8 mouse cellular contexts compared by ENCODE assay signal in genomic region chr2:153224946-153225594, GRCm38 (mm10). TPM values are rescaled to one million over a fixed set of nuclear protein-coding genes. Genes with fewer than 3 reads are reported as not detected.
DNase-seq lines count a peak whose midpoint lies in the region; TF ChIP-seq lines count a peak whose summit lies in the region.

Gene Tspyl3, minus strand, starts transcription at chr2:153225441.

- peak; percentile 47 for TF ChIP-seq POLR2A in CH12.LX (IDR thresholded peaks at IDR 0.05; ENCODE audit: low read depth, low read length)
- TF ChIP-seq POLR2A in bone marrow macrophage, adult 2 months (IDR thresholded peaks at IDR 0.05; ENCODE audit: borderline replicate concordance, low read depth, low read length): no peak

- DNase-seq in CH12.LX (ENCODE audit: extremely low read depth): no peak
- peak; percentile 13 for DNase-seq in heart, postnatal 25 days (ENCODE audit: low spot score)
- DNase-seq in left cerebral cortex, adult 11 months (ENCODE audit: low spot score): peak; percentile 50
- peak; percentile 45 for DNase-seq in lung, postnatal 14 days
- DNase-seq in right cerebral cortex, adult 18-20 months: peak; percentile 52
- DNase-seq in urinary bladder, adult 2 months (ENCODE audit: low spot score): no peak

- TF ChIP-seq RAD21 in CH12.LX (IDR thresholded peaks at IDR 0.05; ENCODE audit: low read depth, low read length): no peak

- no peaks in the 10 kb centered on the region for H3K79me2 ChIP-seq in CH12.LX (replicated peaks; ENCODE audit: control insufficient read depth, extremely low read depth, insufficient read depth, poor library complexity, severe bottlenecking)

- intact Hi-C loops in heart, postnatal 25 days (cut with DNase I): no loop called here

- TF ChIP-seq EP300 in CH12.LX (IDR thresholded peaks at IDR 0.05; ENCODE audit: low read length): no peak

- H3K27ac ChIP-seq in CH12.LX (ENCODE audit: insufficient read depth, low read depth): peak within 1 kb of the TSS; percentile 50; the same call in 1 of the 2 replicates
- no peak within 1 kb of the TSS for H3K27ac ChIP-seq in bone marrow macrophage, adult 2 months (ENCODE audit: insufficient read depth, low read depth, low read length)

- H3K27me3 ChIP-seq in CH12.LX (replicated peaks): no peaks in the 10 kb centered on the region
- H3K27me3 ChIP-seq in erythroblast, embryonic 14.5 days (ENCODE audit: control insufficient read depth): no peaks in the 10 kb centered on the region

- in situ Hi-C loops in CH12.LX (cut with MboI; ENCODE audit: low pct_ligation_motif_present, low pct_unique_long_range_greater_than_20kb, low sequenced_read_pairs): no loop called here

- dilution Hi-C loops in CH12.LX (cut with MboI; ENCODE audit: extremely low pct_ligation_motif_present, extremely low pct_unique_long_range_greater_than_20kb, low sequenced_read_pairs): no loop called here

- peak within 1 kb of the TSS; percentile 80 for H3K4me2 ChIP-seq in CH12.LX (ENCODE audit: insufficient read depth, low read depth, poor library complexity, severe bottlenecking)

- H3K9me3 ChIP-seq in CH12.LX (replicated peaks; ENCODE audit: low read length): no peaks in the 10 kb centered on the region
- H3K9me3 ChIP-seq in erythroblast, embryonic 14.5 days (ENCODE audit: control insufficient read depth, low read length): no peaks in the 10 kb centered on the region

- peaks cover 13 to 52% of the 10 kb centered on the region in 2 experiments for H3K36me3 ChIP-seq in CH12.LX (replicated peaks in 1 of 2; ENCODE audit: control insufficient read depth in 1 of 2, insufficient read depth in 1 of 2, low read length in 1 of 2)
- H3K36me3 ChIP-seq in erythroblast, embryonic 14.5 days (ENCODE audit: control insufficient read depth): peaks cover 70% of the 10 kb centered on the region

- peak within 1 kb of the TSS; percentile 67 to 83 (median 71) for H3K4me3 ChIP-seq in CH12.LX (replicated peaks in 1 of 3; ENCODE audit: low read depth in 2 of 3, low read length in 2 of 3, poor library complexity in 1 of 3)
- peak within 1 kb of the TSS; percentile 68 for H3K4me3 ChIP-seq in bone marrow macrophage, adult 2 months (ENCODE audit: insufficient read depth, low read length)
- peak within 1 kb of the TSS; percentile 63 for H3K4me3 ChIP-seq in erythroblast, embryonic 14.5 days (replicated peaks)

- peaks cover 13 to 72% of the 10 kb centered on the region in 2 experiments for H3K4me1 ChIP-seq in CH12.LX (ENCODE audit: control insufficient read depth in 1 of 2, insufficient read depth in 2 of 2)
- H3K4me1 ChIP-seq in bone marrow macrophage, adult 2 months (ENCODE audit: control insufficient read depth, insufficient read depth, low read length): peaks cover 13% of the 10 kb centered on the region
- H3K4me1 ChIP-seq in erythroblast, embryonic 14.5 days (ENCODE audit: control insufficient read depth): peaks cover 98% of the 10 kb centered on the region

- H3K9ac ChIP-seq in CH12.LX (ENCODE audit: insufficient read depth, low read depth): peak within 1 kb of the TSS; percentile 81

- TF ChIP-seq CTCF in CH12.LX (conservative IDR thresholded peaks at IDR 0.05 in 1 of 2, IDR thresholded peaks at IDR 0.05 in 1 of 2; ENCODE audit: low read depth in 2 of 2, low read length in 2 of 2): no peak
- TF ChIP-seq CTCF in bone marrow macrophage, adult 2 months (IDR thresholded peaks at IDR 0.05; ENCODE audit: low read depth, low read length): no peak

TF ChIP-seq in CH12.LX, 34 proteins besides CTCF, POLR2A, EP300 and RAD21:
- TF ChIP-seq POLR2AphosphoS2 (IDR thresholded peaks at IDR 0.05; ENCODE audit: low read depth, low read length) (no peak), MAX (IDR thresholded peaks at IDR 0.05; ENCODE audit: low read length) (no peak), SMC3 (IDR thresholded peaks at IDR 0.05; ENCODE audit: low read depth, low read length) (no peak), UBTF (IDR thresholded peaks at IDR 0.05; ENCODE audit: low read depth, low read length) (no peak), E2F4 (IDR thresholded peaks at IDR 0.05; ENCODE audit: insufficient replicate concordance, low read depth, low read length) (no peak), NRF1 (IDR thresholded peaks at IDR 0.05; ENCODE audit: low read depth, low read length) (no peak), MXI1 (IDR thresholded peaks at IDR 0.05; ENCODE audit: low read depth, low read length) (0 out of 2 replicates have a peak, but pooled peaks have one; percentile 19), PAX5 (IDR thresholded peaks at IDR 0.05; ENCODE audit: low read length) (no peak), USF2 (conservative IDR thresholded peaks at IDR 0.05; ENCODE audit: low read depth, low read length) (no peak), ELF1 (IDR thresholded peaks at IDR 0.05; ENCODE audit: low read depth, low read length) (peak; percentile 50), RCOR1 (conservative IDR thresholded peaks at IDR 0.05; ENCODE audit: low read depth, low read length) (no peak), TCF12 (IDR thresholded peaks at IDR 0.05; ENCODE audit: low read depth, low read length) (0 out of 2 replicates have a peak, but pooled peaks have one; percentile 38), SIN3A (IDR thresholded peaks at IDR 0.05; ENCODE audit: low read length) (no peak), JUN (IDR thresholded peaks at IDR 0.05; ENCODE audit: insufficient read depth, low read depth, low read length) (no peak), ZNF384 (IDR thresholded peaks at IDR 0.05; ENCODE audit: low read depth, low read length) (peak; percentile 50; the same call in 1 of the 2 replicates), USF1 (IDR thresholded peaks at IDR 0.05; ENCODE audit: low read depth, low read length) (no peak), BHLHE40 (IDR thresholded peaks at IDR 0.05; ENCODE audit: low read depth, low read length) (peak; percentile 35; the same call in 1 of the 2 replicates), HCFC1 (IDR thresholded peaks at IDR 0.05; ENCODE audit: low read depth, low read length) (no peak), MAFK (IDR thresholded peaks at IDR 0.05; ENCODE audit: insufficient replicate concordance, low read length) (no peak)

RNA-seq across cellular contexts. Expression of gene Tspyl3, which starts in this region (rescaled TPM):
- total RNA-seq in CH12.LX (2012; rRNA removed) (9.6 and 10.2 TPM in 2 replicates), CH12.LX (2014; rRNA removed) (10.2 and 12.1 TPM in 2 replicates)
- polyA plus RNA-seq in CH12.LX (2012; ENCODE audit: insufficient read length, low read depth): 16.5 and 16.9 TPM in 2 replicates
- 10.2 and 10.6 TPM in 2 replicates for polyA plus RNA-seq in bone marrow macrophage, adult 2 months (2012; ENCODE audit: insufficient read depth, insufficient read length, missing spikeins)
- polyA plus RNA-seq in erythroblast, embryonic 14.5 days (2012): 0.14 and 0.16 TPM in 2 replicates
- total RNA-seq in heart, postnatal 25 days (2021): 1 to 10 TPM; 1.4 to 1.5 TPM
- polyA plus RNA-seq in urinary bladder, adult 2 months (2012; rRNA removed): 4.7 and 4.9 TPM in 2 replicates

Comparison
In these comparisons a context has a peak if more than half of its experiments do, and no peak if none do; other contexts are left out.
1. RNA of gene Tspyl3 (total RNA-seq): 9.6 to 12.1 TPM in CH12.LX; 1.4 to 1.5 TPM in heart, postnatal 25 days; every median in the first group is over 4 times any median in the second.
2. DNase-seq: peak in heart, postnatal 25 days (single experiment), left cerebral cortex, adult 11 months (single experiment), lung, postnatal 14 days (single experiment) and right cerebral cortex, adult 18-20 months (single experiment); none in CH12.LX (single experiment) and urinary bladder, adult 2 months (single experiment).
3. Peak in every context shown above with its lines, with median percentiles within 50 percentile points of each other: H3K4me3 ChIP-seq.